Mouse (Mus musculus): ENCODE results near the gene Fam149b.
"Not testable (repeated sequence)": the region's sequence is repeated elsewhere in the genome, so short reads cannot be mapped to it uniquely, and the experiment has no call there.

Fam149b gene

DNA sequence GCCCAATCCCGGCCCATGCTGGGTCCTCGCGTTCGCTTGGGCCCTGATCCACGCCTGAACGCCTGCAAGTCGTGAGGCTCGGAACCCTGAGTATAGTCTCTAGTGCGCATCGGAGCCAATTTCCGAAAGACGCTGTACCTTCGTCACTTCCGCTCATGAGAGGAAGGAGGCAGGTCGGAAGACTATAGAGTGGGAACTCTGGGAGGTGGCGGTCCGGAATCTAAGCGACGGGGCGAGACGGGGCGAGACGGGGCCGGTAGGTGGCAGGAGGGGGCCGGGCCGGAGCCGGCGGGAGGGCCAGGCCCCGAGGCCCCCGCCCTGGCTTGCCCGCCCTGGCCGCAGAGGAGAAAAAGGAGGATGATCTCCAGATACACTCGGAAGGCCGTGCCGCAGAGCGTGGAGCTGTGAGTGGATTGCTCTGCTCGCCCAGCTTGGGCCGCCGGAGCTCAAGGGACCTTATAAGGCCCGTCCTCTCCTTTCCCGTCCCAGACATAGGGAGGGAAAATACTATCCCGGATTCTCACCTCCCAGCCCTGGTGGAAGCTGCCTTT, at the start of gene Fam149b, which contains the start of gene Ecd:
Gene Fam149b (plus strand): TSS at position 172 of the 551 bp plus-strand sequence.
Gene Ecd (minus strand): TSS at position 131 of the 551 bp plus-strand sequence.
- DNase-seq (ENCODE audit: low read depth, low spot score) = peak; percentile 97
- H3K36me3 ChIP-seq (ENCODE audit: control insufficient read depth, insufficient read depth, low read length, poor library complexity, severe bottlenecking) = no peaks in the 10 kb centered on the region; the same call in 1 of the 2 replicates

DNA sequence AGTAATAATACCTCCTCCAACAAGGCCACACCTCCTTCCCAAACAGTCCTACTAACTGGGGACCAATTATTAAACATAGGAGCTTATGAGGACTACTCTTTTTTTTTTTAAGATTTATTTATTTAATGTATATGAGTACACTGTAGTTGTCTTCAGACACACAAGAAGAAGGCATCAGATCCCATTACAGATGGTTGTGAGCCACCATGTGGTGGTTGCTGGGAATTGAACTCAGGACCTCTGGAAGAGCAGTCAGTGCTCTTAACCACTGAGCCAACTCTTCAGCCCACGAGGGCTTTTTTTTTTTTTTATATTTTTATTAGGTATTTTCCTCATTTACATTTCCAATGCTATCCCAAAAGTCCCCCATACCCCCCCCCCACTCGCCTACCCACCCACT, 42.9 kb upstream of the Fam149b start:
- H3K36me3 ChIP-seq (ENCODE audit: control insufficient read depth, insufficient read depth, low read length, poor library complexity, severe bottlenecking); H3K27me3 ChIP-seq (ENCODE audit: control insufficient read depth, insufficient read depth, low read length, poor library complexity, severe bottlenecking); DNase-seq (ENCODE audit: low read depth, low spot score): not testable (repeated sequence)

More for the DNA sequence above, at the start of gene Fam149b, which contains the start of gene Ecd:
- no peaks in the 10 kb centered on the region for H3K27me3 ChIP-seq (ENCODE audit: control insufficient read depth, insufficient read depth, low read length, poor library complexity, severe bottlenecking)

DNA sequence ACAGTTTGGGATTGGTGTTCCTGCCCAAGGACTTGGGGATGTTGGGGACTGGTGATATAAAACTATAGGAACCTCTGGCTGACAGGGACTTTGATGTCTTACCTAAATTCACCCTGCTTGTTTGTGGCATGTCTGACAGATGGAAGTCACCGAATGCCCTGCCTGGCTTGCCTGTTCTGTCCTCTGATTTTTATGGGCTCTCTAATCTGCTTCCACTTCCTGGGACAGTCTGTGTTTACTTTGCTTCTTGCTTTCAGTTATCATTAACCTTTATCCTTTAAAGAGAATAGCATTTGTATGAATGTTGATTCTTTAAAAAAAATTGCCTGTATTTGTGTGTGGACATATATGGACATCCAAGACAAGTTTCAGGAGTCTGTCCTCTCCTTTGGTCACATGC, 32.8 kb upstream of the Fam149b start:
- DNase-seq (ENCODE audit: low read depth, low spot score) = no peak
- peaks cover 9% of the 10 kb centered on the region for H3K36me3 ChIP-seq (ENCODE audit: control insufficient read depth, insufficient read depth, low read length, poor library complexity, severe bottlenecking)
- H3K27me3 ChIP-seq (ENCODE audit: control insufficient read depth, insufficient read depth, low read length, poor library complexity, severe bottlenecking) = no peaks in the 10 kb centered on the region

DNA sequence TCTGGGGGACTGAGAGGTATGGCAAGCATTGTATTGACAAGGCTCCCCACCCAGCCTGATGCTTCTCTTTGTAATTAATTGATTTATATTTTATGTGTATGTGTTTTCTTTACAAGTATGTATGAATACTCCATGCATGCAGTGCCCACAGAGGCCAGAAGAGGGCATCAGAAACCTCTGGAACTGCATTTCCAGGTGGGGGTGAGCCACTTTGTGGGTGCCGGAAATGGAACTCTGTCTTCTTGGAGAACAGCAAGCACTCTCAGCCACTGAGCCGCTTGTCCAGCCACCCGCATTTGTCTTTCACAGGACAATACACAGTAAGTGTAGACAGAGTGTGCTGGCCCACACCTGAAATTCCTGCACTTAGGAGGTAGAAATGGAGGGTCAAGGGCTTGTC, 28.5 kb upstream of the Fam149b start:
- H3K27me3 ChIP-seq (ENCODE audit: control insufficient read depth, insufficient read depth, low read length, poor library complexity, severe bottlenecking) = no peaks in the 10 kb centered on the region
- peak; percentile 60 for DNase-seq (ENCODE audit: low read depth, low spot score)
- peaks cover 9% of the 10 kb centered on the region; the same call in 1 of the 2 replicates for H3K36me3 ChIP-seq (ENCODE audit: control insufficient read depth, insufficient read depth, low read length, poor library complexity, severe bottlenecking)

DNA sequence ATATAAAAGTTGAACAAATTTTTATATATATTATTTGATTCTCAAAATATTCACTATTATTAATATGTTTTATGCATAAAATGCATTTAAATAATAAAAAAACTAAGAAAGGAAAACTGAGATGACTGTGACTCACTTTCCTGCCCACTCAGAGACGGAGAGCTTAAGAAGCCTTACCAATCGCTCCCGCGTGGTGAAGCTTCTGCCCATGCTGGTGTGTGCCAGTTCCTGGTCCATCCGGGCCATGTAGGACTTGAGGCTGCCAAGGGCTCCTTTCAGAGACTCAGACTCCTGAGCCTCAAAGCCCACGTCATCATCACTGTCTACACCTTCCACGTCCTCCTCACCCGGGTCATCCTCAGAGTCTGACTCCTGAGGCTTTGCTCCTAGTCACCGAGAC, 23.8 kb upstream of the Fam149b start:
- DNase-seq (ENCODE audit: low read depth, low spot score) = no peak
- Histone ChIP-seq H3K27me3 (ENCODE audit: control insufficient read depth, insufficient read depth, low read length, poor library complexity, severe bottlenecking) (no peaks in the 10 kb centered on the region), H3K36me3 (ENCODE audit: control insufficient read depth, insufficient read depth, low read length, poor library complexity, severe bottlenecking) (peaks cover 13% of the 10 kb centered on the region)

DNA sequence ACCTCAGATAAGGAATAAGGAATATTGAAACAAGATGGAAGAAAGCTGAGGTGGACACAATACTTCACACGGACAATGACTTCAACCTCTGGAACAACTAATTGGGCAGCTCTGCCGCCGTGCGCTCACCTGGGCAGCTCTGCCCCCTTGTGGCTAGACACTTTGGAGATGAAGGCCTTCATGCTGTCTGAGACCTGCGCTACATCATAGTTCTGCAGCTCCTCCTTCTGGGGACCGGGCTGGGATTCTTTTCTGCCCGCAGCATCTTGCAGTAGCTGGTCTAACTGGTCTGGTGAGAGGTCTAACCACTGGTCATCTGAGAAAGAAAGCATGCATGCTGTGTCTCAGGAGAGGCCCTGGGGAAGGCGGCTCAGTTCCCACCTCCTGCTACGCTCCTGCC, 19.5 kb upstream of the Fam149b start:
- Histone ChIP-seq H3K36me3 (ENCODE audit: control insufficient read depth, insufficient read depth, low read length, poor library complexity, severe bottlenecking) (peaks cover 14% of the 10 kb centered on the region), H3K27me3 (ENCODE audit: control insufficient read depth, insufficient read depth, low read length, poor library complexity, severe bottlenecking) (no peaks in the 10 kb centered on the region)
- no peak for DNase-seq (ENCODE audit: low read depth, low spot score)

DNA sequence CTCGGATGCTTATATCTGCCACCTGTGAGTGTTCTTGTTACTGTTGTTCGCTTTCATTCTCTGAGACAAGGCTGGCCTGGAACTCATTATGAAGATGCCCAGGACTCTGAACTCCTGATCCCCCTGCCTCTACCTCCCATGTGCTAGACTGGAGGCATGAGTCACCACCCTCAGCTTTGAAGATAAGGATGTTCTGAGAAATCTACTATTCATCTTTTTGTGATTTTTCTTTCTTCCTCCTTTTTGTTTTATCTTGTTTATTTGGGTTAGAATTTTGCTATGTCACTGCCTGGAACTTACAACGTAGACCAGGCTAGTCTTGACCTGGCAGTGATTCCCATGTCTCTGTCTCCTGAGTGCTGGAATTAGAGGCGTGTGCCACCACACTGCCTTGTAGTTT, 16.6 kb upstream of the Fam149b start:
- Histone ChIP-seq H3K27me3 (ENCODE audit: control insufficient read depth, insufficient read depth, low read length, poor library complexity, severe bottlenecking) (no peaks in the 10 kb centered on the region), H3K36me3 (ENCODE audit: control insufficient read depth, insufficient read depth, low read length, poor library complexity, severe bottlenecking) (peaks cover 20% of the 10 kb centered on the region)
- no peak for DNase-seq (ENCODE audit: low read depth, low spot score)

DNA sequence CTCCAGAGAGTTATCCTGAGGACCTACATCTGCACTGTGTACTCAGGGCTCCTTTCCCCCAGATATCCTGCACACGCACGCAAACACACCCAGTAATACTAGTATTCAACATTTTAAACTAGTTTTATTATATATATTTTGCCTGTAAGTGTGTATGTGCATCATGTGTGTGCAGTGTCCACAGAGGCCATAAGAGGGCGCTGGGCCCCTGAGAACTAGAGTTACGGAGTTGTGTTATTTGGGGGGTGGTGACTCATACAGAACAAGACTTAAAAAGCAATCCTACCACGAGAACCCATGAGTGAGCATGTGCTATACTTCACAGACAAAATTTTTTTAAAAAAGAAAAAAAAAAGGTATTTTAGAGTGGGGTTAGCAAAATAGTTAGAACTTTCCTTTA, 8.5 kb upstream of the Fam149b start:
- DNase-seq (ENCODE audit: low read depth, low spot score) = no peak
- peaks cover 19% of the 10 kb centered on the region for H3K36me3 ChIP-seq (ENCODE audit: control insufficient read depth, insufficient read depth, low read length, poor library complexity, severe bottlenecking)
- no peaks in the 10 kb centered on the region for H3K27me3 ChIP-seq (ENCODE audit: control insufficient read depth, insufficient read depth, low read length, poor library complexity, severe bottlenecking)

DNA sequence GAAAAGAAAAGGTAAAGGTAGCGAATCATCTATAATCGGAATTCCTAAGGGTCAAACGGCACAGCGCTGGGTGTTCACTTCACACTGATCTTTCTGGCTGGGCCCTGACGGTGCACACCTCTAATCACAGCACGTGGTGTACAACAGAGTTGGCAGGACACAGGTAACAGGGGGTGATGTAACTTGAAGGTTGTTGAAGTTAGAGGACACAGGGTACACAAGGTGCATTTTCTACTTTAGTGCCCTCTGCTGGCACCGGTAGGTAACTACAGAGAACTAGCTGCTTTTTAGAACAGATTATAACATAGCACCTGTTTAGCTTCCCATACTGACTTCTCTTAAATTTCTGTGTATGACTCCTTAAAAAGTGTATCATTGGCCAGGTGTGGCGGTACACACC, 7.8 kb upstream of the Fam149b start:
- DNase-seq (ENCODE audit: low read depth, low spot score) = peak; percentile 74
- Histone ChIP-seq H3K27me3 (ENCODE audit: control insufficient read depth, insufficient read depth, low read length, poor library complexity, severe bottlenecking) (no peaks in the 10 kb centered on the region), H3K36me3 (ENCODE audit: control insufficient read depth, insufficient read depth, low read length, poor library complexity, severe bottlenecking) (peaks cover 19% of the 10 kb centered on the region)

DNA sequence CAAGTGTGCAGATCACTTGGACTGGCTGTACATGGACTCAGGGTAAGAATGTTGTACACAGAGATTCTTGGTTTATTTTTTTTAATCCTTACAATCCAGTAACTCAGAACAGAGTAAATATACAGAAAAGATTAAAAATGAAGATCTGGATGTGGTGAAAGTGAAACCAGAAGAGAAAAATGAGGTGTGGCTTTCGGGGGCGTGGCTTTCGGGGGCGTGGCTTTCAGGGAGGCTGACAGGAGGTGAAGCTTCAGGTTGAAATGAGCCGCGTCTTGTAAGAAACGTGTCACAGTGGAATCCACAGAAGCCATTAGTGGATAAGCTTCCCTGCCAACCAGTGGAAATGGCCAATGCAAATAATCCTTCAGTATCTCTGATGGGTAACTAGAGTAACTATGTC, 7.1 kb upstream of the Fam149b start:
- Histone ChIP-seq H3K36me3 (ENCODE audit: control insufficient read depth, insufficient read depth, low read length, poor library complexity, severe bottlenecking) (peaks cover 15% of the 10 kb centered on the region), H3K27me3 (ENCODE audit: control insufficient read depth, insufficient read depth, low read length, poor library complexity, severe bottlenecking) (no peaks in the 10 kb centered on the region)
- DNase-seq (ENCODE audit: low read depth, low spot score) = peak; percentile 60

DNA sequence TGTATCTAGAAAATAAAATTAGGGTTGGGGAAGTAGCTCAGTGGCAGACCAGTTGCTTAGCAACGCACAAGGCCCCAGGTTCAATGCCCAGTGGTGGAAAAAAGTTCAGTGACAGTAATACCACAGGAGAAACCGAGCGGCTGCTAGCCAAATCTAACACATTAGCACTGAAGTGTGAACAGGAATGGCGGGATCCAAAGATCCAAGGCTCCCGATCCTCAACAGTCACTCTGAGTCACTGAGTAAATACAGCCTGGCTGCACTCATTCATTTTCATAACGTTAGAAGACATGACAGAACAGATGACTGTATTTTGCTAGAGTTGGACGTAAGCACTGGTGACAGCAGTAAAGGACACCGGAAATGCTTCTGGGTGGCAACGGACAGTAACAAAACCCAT, 2.1 kb upstream of the Fam149b start:
- no peaks in the 10 kb centered on the region; the same call in none of the 2 replicates for H3K36me3 ChIP-seq (ENCODE audit: control insufficient read depth, insufficient read depth, low read length, poor library complexity, severe bottlenecking)
- DNase-seq (ENCODE audit: low read depth, low spot score) = no peak
- no peaks in the 10 kb centered on the region for H3K27me3 ChIP-seq (ENCODE audit: control insufficient read depth, insufficient read depth, low read length, poor library complexity, severe bottlenecking)

DNA sequence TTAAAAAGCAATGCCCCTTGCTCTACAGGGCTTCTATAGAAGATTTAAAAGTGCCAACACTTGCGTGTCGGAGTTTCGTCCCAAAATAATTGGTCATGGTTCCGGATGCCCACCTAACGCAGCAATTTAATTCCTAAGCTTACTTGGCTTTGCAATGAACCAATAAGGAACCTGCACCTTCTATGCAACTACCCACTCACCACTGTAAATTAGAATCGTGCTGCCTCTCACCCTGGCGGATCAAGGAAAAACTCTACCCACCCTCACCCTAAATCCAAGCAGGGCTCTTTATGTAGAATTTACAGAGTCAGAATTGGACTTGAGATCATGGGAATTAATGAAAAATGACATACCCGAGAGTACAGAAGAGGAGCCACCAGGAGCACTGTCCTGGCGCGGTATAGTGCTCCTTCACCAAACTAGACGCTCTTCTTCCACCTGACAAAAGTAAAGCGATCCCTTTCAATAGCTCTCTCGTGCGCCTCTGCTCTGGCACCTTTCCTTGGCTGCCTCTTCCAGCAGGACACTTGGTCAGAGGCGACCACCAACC, 446 bp upstream of the Fam149b start:
- no peaks in the 10 kb centered on the region; the same call in 1 of the 2 replicates for H3K36me3 ChIP-seq (ENCODE audit: control insufficient read depth, insufficient read depth, low read length, poor library complexity, severe bottlenecking)
- DNase-seq (ENCODE audit: low read depth, low spot score) = no peak
- H3K27me3 ChIP-seq (ENCODE audit: control insufficient read depth, insufficient read depth, low read length, poor library complexity, severe bottlenecking) = no peaks in the 10 kb centered on the region

DNA sequence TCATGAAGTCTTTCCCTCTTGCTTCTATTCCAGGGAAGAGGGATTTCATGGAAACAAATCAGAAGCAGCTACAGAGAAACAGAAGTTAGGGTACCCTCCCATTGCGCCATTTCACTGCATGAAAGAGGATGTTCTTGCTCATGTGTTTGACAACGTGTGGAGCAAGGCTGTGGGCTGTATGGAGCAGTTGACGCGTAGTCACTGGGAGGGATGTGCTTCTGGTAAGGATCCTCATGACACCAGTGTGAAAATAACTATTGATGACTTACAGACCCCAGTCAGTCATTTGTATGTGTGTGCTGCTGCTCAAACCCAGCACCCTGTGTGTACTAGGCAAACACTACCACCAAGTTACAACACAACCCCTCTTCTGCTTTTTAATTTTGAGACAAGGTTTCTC, 15.3 kb downstream of the Fam149b start:
- no peak for DNase-seq (ENCODE audit: low read depth, low spot score)
- peaks cover 14% of the 10 kb centered on the region for H3K36me3 ChIP-seq (ENCODE audit: control insufficient read depth, insufficient read depth, low read length, poor library complexity, severe bottlenecking)
- no peaks in the 10 kb centered on the region for H3K27me3 ChIP-seq (ENCODE audit: control insufficient read depth, insufficient read depth, low read length, poor library complexity, severe bottlenecking)

DNA sequence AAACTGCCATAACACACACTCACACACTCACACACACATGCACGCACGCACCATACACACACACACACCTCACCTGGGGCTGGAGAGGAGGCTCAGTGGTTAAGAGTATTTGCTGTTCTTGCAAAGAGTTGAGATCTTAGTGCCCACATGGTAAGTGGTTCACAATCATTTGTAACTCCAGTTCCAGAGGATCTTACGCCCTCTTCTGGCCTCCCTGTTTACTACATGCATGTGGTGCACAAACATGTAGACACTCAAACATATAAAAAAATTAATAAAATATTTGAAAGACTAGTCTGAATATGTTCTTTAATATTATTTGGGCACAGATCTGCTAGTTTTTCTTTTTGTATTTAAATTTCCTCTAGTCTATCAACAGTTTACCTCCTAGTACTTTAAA, 20.3 kb downstream of the Fam149b start:
- DNase-seq (ENCODE audit: low read depth, low spot score) = peak; percentile 32
- Histone ChIP-seq H3K36me3 (ENCODE audit: control insufficient read depth, insufficient read depth, low read length, poor library complexity, severe bottlenecking) (peaks cover 17% of the 10 kb centered on the region; the same call in 1 of the 2 replicates), H3K27me3 (ENCODE audit: control insufficient read depth, insufficient read depth, low read length, poor library complexity, severe bottlenecking) (no peaks in the 10 kb centered on the region)

DNA sequence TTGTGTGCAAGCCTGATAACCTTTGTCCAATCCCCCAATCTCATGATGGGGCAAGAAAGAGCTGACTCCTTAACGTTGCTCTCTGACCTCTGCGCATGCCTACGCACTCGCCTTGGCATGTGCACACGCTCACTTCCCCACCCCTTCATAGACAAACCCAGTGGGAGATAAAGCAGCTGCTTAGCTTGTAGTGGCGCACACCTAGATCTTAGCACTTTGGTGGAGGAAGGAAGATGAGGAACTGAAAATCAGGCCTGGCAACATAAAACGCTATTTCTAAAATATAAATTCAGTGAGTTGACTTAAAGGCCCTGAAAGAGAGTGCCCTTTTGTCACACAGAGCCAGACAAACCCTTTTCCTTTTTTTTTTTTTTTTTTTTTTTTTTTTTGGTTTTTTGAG, 22.8 kb downstream of the Fam149b start:
- H3K36me3 ChIP-seq (ENCODE audit: control insufficient read depth, insufficient read depth, low read length, poor library complexity, severe bottlenecking) = peaks cover 18% of the 10 kb centered on the region
- DNase-seq (ENCODE audit: low read depth, low spot score) = peak; percentile 86

DNA sequence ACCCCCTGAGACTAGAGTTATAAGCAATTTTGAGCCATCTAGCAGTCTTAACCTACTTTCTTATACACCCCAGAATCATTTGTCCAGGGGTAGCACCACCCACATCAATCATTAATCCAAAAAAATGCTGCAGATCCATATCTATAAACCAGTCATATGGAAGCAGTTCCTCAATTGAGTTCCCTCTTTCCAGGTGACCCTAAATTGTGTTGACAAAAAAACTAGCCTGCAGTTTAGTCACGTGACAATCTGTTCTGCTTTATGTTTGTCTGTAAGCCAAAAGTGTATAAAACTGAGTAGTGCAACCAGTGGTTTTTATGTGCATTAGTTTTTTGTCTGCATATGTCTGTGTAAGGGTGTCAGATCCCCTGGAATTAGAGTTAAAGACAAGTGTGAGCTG, 23.9 kb downstream of the Fam149b start:
- Histone ChIP-seq H3K27me3 (ENCODE audit: control insufficient read depth, insufficient read depth, low read length, poor library complexity, severe bottlenecking) (no peaks in the 10 kb centered on the region), H3K36me3 (ENCODE audit: control insufficient read depth, insufficient read depth, low read length, poor library complexity, severe bottlenecking) (peaks cover 17% of the 10 kb centered on the region)
- DNase-seq (ENCODE audit: low read depth, low spot score) = no peak

More for the DNA sequence above, 22.8 kb downstream of the Fam149b start:
- no peaks in the 10 kb centered on the region for H3K27me3 ChIP-seq (ENCODE audit: control insufficient read depth, insufficient read depth, low read length, poor library complexity, severe bottlenecking)
